Mouse (Mus musculus) thymus, adult 2 months (tissue): ENCODE results near the gene Npl. TPM values are rescaled to one million over a fixed set of nuclear protein-coding genes. Genes with fewer than 3 reads are reported as not detected.

ENCODE experiments used
- DNase-seq: peaks from one replicate; pipeline ENCODE4 v3.0.0; 2021
- H3K27ac ChIP-seq: fragments of 200-500 bp; 2 replicates; pipeline ENCODE4 v1.5.1; 2012; ENCODE audit warnings: low read length, control low read depth; ENCODE audit not compliant: control insufficient read depth, insufficient read depth
- H3K27me3 ChIP-seq: fragments of 200-500 bp; 2 replicates; pipeline ENCODE4 v1.6.1; 2012; ENCODE audit warnings: mild to moderate bottlenecking, low read length, moderate library complexity, mixed read lengths; ENCODE audit not compliant: control insufficient read depth, insufficient read depth
- H3K36me3 ChIP-seq: fragments of 200-500 bp; 2 replicates; pipeline ENCODE4 v1.6.1; 2012; ENCODE audit warnings: mild to moderate bottlenecking, low read length, moderate library complexity; ENCODE audit not compliant: control insufficient read depth, insufficient read depth
- H3K4me1 ChIP-seq: fragments of 200-500 bp; replicated peaks from 2 replicates; pipeline ENCODE4 v1.6.1; 2012; ENCODE audit warnings: low read length; ENCODE audit not compliant: control insufficient read depth, insufficient read depth
- H3K4me3 ChIP-seq: fragments of 200-500 bp; 2 replicates; pipeline ENCODE4 v1.5.1; 2012; ENCODE audit warnings: mild to moderate bottlenecking, low read length, control low read depth, moderate library complexity; ENCODE audit not compliant: control insufficient read depth, insufficient read depth
- CTCF ChIP-seq: fragments of 200-500 bp; IDR thresholded peaks from 2 replicates; pipeline ENCODE4 v1.5.1; 2012; ENCODE audit warnings: mild to moderate bottlenecking, control low read depth, low read length, moderate library complexity, borderline replicate concordance; ENCODE audit not compliant: control insufficient read depth, poor library complexity, insufficient read depth; ENCODE audit errors: extremely low read depth
- POLR2A ChIP-seq: fragments of 200-500 bp; IDR thresholded peaks from 2 replicates; pipeline ENCODE4 v1.6.1; 2012; ENCODE audit warnings: mild to moderate bottlenecking, low read length, control low read depth, moderate library complexity; ENCODE audit not compliant: control insufficient read depth, poor library complexity, insufficient read depth; ENCODE audit errors: extremely low read depth
- WGBS: fragments of 180-500 bp; shearing (Covaris S2); methylation state at CpG from one replicate; pipeline ENCODE4 v1.1.7; 2018; 5-methylcytosine and 5-hydroxymethylcytosine counted together
- polyA plus RNA-seq: library from polyadenylated mRNA; depleted of rRNA; stranded (reverse); fragments of >200 nt; gene quantifications from 2 replicates; pipeline ENCODE4 v1.2.3, GENCODE M21; 2012; rRNA removed

Gene Npl
- polyA plus RNA-seq, 1 experiment: 4.1 TPM

DNA sequence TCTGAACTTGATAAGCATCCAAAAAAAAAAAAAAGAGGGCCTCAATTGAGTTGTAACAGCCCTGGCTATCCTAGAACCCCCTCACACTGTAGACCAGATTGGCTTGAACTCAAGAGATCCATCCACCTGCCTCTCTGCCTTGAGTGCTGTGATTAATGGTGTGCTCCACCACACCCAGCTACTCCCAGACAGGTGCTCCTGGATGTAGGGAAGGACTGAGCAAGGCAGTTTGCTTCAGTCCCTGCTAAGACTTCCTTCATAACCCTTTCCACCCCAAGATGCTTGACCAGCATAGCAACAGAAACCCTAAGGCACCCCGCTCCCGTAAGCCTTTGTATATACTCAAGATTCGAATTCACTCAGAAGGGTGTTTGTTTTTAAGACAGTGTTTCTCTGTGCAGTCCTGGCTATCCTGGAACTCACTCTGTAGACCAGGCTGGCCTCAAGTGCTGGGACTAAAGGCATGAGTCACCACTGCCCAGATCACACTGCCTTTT lies 96.7 kb downstream of the Npl start:
- TF ChIP-seq POLR2A (no peak), CTCF (no peak)
- no peaks in the 10 kb centered on the region for H3K27me3 ChIP-seq
- H3K4me1 ChIP-seq: no peaks in the 10 kb centered on the region
- 93% methylated on average over 3 of the region's 3 CpGs for WGBS
- no peak for DNase-seq
- peaks cover 42% of the 10 kb centered on the region for H3K36me3 ChIP-seq
- H3K4me3 ChIP-seq: no peak overlapping the region
- no peak overlapping the region for H3K27ac ChIP-seq

Other genes starting within 250 kb of the Npl start
- gene Lamc1, start 217.3 kb downstream of the Npl start, polyA plus RNA-seq: 30.3 and 30.5 TPM in 2 replicates
- gene Shcbp1l, start 124.9 kb downstream of the Npl start, polyA plus RNA-seq: 0.94 and 1.1 TPM in 2 replicates
- 33.3 and 34.7 TPM in 2 replicates for gene Dhx9, start 62.4 kb downstream of the Npl start, polyA plus RNA-seq
- gene Rgs8, start 103.0 kb upstream of the Npl start, polyA plus RNA-seq: 0.11 and 0.20 TPM in 2 replicates
- 2.8 and 3.1 TPM in 2 replicates for gene Rgs16, start 190.3 kb upstream of the Npl start, polyA plus RNA-seq
- 11.8 and 12.3 TPM in 2 replicates for gene Rnasel, start 199.4 kb upstream of the Npl start, polyA plus RNA-seq